Mouse (Mus musculus): Measurements from ENCODE around the gene Akr1a1. TPM values are rescaled to one million over a fixed set of nuclear protein-coding genes. Genes with fewer than 3 reads are reported as not detected.
A peak's percentile ranks its signal among the peaks of the same experiment; 100 is the strongest.
"Not testable (repeated sequence)": the region's sequence is repeated elsewhere in the genome, so short reads cannot be mapped to it uniquely, and the experiment has no call there.

Akr1a1 gene
- 100 to 1,000 TPM; 169 to 180 TPM for total RNA-seq (2021)
- long read RNA-seq, experiment 1, transcript Akr1a1-201 (9 exons, 1,420 nt), result major isoform, 92 of 108 reads
- long read RNA-seq, experiment 1, partial matches to known transcripts, result 14 of 108 reads
- long read RNA-seq, experiment 1, other reads (novel, unspliced or antisense), result 2 of 108 reads
- long read RNA-seq, experiment 2, transcript Akr1a1-201 (9 exons, 1,420 nt), result major isoform, 139 of 154 reads
- long read RNA-seq, experiment 2, partial matches to known transcripts, result 14 of 154 reads
- long read RNA-seq, experiment 2, other reads (novel, unspliced or antisense), result 1 of 154 reads

DNA sequence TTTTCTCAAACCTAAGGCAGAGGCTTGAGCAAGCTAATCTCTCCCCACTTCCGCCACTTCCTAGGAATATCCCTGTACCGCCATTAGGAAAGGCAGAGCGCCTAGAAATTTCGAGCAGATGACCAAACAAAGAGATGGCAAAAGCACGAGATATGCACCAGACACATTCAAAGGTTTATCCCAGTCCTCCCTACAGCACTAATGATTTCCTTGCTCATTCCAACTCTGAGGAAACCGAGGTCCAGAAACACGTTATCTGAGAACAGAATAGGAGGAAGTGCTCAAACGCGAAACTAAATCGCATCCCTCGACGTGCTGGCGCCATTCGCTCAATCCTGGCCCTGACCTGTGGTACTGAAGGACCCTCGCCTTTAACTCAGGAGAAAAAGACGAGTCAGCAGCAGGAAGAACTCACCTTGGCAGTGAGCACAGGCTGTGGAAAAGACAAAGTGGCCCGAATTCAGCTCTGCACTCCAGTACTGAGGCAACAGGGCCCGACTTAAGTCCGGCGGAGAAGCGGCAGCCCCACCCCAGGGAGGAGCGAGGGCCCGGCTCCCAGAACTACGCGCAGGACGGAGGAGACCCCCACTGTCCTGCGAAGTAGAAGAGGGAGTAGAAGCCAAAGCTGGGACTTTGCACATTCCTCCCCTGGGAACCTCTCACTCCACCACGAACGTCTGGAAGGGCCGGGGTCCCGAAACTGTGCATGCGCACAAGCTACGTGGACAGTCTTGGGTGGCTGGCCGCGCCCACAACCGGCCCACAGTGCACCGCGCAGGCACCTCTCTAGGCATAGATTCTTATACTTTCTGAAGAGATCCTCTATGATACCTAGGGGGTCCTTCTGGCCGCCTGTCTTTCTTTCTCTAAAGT, at the start of gene Akr1a1:
TSS of gene Akr1a1 (minus strand) at position 757 of the 873 bp plus-strand sequence.
- intact Hi-C loops (cut with DNase I), result no loop called here
- DNase-seq, result peak; percentile 89 to 91

DNA sequence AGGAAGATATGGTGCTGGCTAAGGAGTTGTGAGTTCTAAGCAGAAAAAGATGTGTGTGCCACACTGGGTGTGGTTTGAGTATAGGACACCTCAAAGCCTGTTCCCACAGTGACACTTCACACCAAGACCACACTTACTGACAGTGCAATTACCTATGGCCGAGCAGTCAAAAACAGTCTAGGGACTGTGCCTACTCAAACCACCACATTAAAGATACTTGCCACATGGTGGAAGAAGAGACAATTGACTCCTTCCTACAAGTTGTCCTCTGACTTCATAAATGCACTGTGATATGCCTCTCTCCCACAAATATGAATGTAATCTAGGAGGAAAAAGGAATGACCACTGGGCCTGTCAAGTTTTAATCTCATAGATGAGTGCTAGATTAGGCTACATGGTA, 49.5 kb upstream of the Akr1a1 start:
- intact Hi-C loops (cut with DNase I), result no loop called here
- DNase-seq, result no peak

DNA sequence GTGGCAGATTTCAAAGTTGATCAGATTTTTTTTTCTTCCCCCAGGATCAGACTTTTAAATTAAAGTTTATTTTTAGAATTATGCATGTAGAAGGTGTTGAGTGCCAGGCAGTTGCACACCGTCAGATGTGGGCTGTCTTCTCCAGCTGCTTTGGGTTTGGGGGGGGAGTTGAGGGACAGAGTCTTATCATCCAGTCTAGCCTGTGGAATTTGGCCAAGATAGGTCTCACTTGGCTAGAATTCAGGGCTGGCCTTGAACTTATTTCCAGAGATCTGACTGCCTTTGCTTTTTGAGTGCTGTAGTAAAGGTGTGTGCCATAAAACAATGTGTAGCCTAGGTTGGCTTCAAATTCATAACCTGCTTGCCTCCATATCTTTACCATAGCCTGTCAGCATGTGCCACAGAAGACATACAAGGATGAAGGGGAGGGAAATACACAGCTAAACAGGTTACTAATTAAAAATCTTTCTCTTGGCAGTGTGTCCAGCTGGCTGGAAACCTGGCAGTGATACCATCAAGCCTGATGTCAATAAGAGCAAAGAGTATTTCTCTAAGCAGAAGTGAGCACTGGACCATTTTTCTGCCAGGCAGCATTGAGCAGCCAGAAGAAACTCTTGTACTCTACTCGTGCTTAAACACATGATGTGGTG, 47.3 kb upstream of the Akr1a1 start:
- no peak for DNase-seq
- intact Hi-C loops (cut with DNase I), result no loop called here

DNA sequence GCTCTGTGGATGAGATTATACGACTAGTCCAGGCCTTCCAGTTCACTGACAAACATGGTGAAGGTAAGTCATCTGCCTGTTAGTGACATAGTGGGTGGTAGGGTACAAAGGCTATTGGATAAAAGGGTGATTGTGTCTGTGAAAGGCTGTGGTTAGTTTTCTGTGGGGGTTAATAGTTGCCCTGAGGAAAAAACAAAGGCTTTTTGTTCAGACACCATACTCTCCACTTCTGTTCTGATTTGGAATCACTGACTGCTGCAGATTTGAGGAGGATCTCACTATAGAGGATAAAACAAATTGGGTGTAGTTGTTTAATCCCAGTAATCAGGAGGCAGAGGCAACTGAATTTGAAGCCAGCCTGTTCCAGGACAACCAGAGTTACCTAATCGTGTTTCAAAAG, 42.3 kb upstream of the Akr1a1 start:
- intact Hi-C loops (cut with DNase I), result no loop called here
- no peak for DNase-seq

DNA sequence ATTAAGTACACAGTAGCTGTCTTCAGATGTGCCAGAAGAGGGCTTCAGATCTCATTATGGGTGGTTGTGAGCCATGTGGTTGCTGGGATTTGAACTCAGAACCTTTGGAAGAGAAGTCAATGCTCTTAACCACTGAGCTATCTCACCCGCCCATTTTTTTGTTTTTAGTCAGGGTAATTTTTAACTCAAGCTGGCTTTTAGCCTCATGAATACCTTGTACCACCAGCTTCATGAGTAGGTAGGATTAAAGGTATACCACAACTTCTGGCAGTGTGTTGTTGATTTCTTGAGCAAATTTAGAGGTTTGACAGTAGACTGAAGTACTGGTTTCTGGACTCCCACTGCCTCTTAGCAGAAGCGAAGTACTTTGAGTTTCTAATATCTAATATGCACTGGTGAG, 40.7 kb upstream of the Akr1a1 start:
- no peak for DNase-seq
- intact Hi-C loops (cut with DNase I), result no loop called here

DNA sequence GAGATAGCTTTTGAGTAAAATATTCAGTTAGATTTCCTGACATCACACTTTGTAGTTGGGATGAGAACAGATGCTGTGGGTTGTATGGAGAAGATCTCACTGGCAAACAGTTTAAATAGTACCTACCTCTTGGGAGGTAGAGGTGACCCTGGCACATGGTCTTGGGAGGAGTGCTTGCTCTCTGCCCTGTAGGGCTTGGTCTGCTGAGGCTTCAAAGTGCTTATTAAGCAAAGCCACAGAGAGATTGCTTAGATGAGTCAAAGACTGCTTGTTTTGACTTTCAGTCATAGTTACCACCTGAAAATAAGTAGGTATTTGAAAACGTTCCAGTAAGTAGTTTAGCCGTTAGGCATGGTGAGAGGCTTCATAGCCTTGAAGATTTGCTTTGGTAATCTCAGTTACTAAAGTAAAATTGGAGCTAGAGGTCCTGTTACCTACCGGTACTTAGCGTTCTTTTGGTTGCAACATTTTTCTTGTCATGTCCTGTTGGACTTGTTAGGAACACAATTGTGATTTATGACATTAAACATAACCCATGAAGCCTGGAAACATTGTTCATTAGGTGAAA, 37.9 kb upstream of the Akr1a1 start:
- intact Hi-C loops (cut with DNase I), result loop anchor here (5.0 kb wide), 1 partner anchor 42 kb away; no protein-coding TSS in a partner anchor
- DNase-seq, result no peak

DNA sequence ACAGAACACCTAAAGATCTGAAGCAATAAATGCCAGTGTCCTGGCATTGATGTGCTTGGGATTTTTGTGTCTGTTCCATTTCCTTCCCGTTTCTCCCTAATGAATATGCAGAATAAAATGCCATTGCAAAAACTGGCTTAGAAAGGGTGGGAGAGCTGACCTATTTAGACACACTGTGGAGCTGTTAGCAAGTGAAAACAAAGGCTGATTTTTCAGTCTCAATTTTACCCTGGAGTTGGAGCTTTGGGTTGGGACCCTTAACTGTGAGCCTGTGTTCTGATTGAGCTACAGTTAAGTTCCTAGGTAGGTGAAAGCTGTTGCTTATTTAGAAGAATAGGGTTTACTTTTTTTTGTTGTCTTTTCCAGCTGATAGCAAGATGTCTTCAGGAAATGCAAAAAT, 35.6 kb upstream of the Akr1a1 start:
- intact Hi-C loops (cut with DNase I), result loop anchor here (5.0 kb wide), 1 partner anchor 40 kb away; no protein-coding TSS in a partner anchor
- no peak for DNase-seq

DNA sequence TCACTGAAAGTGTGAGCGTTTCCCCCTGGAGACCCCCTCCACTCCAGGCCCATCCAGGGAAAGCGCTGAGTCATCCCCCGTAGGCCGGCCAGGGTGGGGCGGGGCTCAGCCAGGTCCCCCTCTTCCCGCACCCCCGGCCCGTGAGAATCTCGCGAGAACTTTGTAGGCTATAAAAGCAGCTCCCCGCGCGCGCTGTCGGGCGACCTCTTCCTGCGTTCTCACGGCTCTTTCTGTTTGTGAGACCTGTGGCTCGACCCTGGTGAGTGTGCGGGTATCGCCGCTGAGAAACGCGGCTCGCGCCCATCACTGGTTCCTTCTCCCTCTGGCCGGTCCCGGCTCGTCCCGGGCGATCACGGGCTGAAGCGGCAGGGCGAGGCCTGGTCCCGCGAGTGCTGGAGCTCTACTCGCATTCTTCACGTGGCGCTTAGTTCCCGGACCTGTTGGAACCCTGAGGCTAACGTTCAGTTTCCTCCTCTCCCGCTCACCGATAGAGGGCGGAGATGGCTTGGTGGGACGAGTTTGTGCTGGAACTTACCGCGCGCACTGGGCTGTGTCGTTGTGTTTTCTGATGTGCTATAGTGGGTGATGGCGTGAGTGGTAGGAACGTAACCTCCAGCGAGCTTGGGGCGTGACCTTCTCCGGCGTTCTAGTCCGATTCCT, 34.1 kb upstream of the Akr1a1 start, which contains the start of gene Prdx1:
TSS of gene Prdx1 (plus strand) at position 143 of the 660 bp plus-strand sequence.
- peak; percentile 96 to 98 for DNase-seq
- intact Hi-C loops (cut with DNase I), result loop anchor here (5.0 kb wide), 1 partner anchor 38 kb away; no protein-coding TSS in a partner anchor

DNA sequence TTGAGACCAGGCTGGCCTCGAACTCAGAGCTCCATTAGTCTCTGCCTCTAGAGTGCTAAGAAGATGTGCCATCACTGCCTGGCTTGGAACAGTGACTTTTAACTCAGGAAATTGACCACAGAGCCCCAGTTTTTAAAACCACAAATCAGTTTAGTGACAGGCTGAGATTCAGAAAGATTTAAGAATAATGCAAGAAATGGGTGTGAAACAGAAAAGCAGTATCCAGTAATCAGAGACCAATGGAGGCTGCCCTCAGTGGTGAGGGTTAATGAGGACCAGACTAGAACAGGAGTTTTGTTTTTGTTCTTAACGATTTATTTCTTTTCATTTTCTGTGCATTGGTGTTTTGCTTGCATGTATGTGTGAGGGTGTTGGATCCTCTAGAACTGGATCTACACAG, 33.2 kb upstream of the Akr1a1 start:
- intact Hi-C loops (cut with DNase I), result loop anchor here (5.0 kb wide), 1 partner anchor 37 kb away; no protein-coding TSS in a partner anchor
- no peak for DNase-seq

DNA sequence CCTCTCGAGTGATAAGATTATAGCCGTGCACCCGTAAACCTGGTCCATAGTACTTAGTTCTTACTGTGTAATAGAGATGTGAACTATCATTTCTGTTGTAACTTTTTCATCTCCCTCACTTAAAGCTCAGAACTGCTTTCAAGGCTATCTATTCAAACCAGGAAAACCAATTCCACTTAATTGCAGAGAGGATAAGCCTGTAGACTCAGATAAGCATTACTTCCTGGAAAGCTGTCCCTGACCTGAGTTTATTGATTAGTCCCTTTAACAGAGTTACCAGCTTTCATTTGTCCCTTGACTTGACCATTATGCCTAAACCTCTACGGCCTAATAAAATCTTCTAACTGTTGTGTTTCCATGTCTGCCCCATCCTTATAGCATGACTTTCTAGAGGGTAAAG, 32.5 kb upstream of the Akr1a1 start:
- intact Hi-C loops (cut with DNase I), result no loop called here
- DNase-seq, result no peak

DNA sequence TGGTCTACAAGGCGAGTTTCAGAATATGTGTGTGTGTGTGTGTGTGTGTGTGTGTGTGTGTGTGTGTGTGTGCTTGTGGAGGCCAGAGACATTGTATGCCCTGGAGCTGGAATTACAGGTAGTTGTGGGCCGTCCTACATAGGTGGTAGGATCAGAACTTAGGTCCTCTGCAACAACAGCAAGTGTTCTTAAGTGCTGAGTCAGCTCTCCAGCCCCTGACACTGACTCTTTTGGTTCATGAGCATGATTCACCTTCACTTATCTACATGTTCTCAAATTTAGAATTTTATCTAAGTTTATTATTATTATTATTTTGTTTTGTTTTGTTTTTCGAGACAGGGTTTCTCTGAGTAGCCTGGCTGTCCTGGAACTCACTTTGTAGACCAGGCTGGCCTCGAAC, 29.0 kb upstream of the Akr1a1 start:
- intact Hi-C loops (cut with DNase I); DNase-seq: not testable (repeated sequence)

DNA sequence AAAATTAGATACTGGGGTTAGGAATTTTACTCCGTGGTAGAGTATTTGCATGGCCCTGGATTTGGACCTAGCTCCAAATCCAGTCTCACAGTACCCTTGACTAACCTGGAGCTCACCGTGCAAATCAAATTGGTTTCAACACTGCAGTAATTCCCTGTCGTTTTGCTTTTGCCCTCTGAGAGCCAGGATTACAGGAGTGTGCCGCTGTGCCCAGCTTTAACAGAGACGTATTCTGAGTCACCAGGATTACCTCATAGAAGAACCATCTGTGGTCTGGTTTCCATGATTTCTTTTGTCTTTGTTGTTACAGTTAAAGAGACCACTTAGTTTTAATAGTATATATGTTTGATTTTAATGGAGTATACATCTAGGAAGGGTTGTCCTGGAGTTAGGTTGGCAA, 27.7 kb upstream of the Akr1a1 start:
- no peak for DNase-seq
- intact Hi-C loops (cut with DNase I), result loop anchor here (5.0 kb wide), 1 partner anchor 107 kb away; no protein-coding TSS in a partner anchor

DNA sequence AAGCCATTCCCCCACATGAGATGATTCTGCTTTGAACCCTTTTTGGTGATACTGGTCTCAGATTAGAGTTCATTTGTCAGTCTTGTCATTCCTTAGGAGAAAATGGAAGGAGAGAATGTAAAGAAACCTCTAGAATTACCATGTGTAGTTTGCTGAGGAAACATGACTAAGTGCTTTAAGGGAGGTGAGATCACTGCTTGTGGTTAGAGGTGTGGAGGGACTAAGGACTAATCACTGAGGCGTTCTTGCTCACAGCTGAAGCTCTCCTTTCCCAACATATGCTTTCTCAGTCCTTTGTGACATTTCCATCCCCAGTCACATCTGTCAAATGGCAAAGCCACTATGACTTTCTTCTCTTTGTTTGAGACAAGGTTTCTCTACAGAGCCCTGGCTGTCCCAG, 26.3 kb upstream of the Akr1a1 start:
- intact Hi-C loops (cut with DNase I), result loop anchor here (5.0 kb wide), 1 partner anchor 106 kb away; no protein-coding TSS in a partner anchor
- no peak for DNase-seq

DNA sequence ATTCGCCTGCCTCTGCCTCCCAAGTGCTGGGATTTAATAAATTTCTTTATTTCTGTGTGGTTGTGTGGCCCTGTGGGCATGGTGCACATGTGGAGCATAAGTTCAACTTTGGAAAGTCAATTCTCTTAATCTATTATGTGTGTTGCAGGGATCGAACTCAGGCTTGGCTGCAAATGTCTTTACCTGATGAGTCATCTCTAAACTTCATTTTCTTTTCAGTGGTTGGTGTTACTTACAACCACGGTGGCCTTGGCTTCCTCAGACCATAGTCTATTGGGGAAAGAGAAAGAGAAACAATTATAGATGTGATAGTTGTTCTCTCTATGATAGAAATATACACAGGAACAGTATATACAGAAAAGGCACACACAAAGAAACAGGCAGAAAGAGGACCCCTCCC, 24.5 kb upstream of the Akr1a1 start:
- intact Hi-C loops (cut with DNase I), result loop anchor here (5.0 kb wide), 1 partner anchor 104 kb away; no protein-coding TSS in a partner anchor
- DNase-seq, result no peak

DNA sequence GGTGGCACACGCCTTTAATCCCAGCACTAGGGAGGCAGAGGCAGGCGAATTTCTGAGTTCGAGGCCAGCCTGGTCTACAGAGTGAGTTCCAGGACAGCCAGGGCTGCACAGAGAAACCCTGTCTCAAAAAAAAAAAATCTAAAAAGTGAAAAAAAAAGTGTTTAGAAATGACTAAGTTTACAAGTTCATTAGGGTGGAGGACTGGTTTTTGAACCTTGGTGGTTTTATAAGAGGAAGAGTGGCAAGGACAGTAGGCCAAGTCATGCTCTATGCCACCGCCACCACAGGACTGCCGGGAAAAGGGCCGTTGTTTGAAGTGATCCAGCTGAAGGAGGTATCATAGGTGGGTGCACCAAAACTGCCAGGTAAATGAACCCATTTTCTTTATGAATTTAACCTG, 23.3 kb upstream of the Akr1a1 start:
- intact Hi-C loops (cut with DNase I), result loop anchor here (5.0 kb wide), 1 partner anchor 102 kb away; no protein-coding TSS in a partner anchor

DNA sequence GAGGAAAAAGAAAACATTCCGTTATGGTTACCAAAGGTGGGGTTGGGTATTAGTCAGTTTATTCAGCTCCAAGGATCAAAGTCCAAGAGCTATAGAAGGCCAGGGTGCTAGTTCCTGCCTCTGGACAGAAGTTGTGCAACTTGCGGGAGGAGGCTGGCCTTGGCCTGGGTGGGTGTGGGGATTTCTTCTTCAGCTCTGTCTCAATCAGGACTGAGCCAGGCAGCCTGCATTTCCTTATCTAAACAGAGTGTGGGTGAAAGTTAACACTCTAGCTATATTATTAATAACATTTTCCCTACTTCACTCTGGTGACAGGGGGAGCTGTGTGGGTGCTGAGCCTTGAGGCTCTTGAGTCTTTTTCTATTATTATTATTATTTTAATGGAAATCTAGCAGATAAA, 21.3 kb upstream of the Akr1a1 start:
- intact Hi-C loops (cut with DNase I), result no loop called here
- DNase-seq, result no peak

More for the DNA sequence above, 23.3 kb upstream of the Akr1a1 start:
- not testable (repeated sequence) for DNase-seq

DNA sequence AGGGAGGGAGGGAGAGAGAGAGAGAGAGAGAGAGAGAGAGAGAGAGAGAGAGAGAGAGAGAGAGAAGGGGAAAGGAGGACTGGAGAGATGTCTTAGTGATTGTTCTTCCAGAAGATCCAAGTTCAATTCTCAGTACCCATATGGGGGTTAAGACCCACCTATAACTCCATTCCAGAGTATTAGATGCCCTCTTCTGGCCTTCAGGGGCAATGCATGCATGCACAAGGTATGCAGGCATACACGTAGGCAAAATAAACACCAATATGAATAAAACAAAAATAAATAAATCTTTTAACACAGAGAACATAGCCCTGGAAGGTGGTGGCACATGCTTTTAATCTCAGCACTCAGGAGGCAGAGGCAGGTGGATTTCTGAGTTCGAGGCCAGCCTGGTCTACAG, 17.8 kb upstream of the Akr1a1 start:
- DNase-seq, result no peak
- intact Hi-C loops (cut with DNase I), result no loop called here

DNA sequence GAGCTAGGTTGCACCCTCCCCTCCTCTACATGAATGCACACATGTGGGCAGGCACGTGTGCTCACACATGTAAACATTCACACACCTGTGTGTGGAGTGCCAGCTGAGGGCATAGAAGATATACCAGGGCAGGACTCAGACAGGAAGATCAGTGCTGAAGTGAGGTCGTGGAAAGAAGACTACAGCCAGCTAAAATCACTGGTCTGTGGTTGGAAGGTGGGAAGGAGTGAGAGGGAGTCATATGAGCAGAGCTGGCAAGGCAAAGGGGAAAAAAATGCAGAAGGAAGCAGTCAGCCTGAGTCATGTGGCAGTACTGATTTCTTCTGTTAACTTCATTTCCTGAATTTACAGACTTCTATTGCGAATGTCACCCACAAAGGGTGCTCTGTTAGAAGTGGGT, 16.7 kb upstream of the Akr1a1 start:
- intact Hi-C loops (cut with DNase I), result no loop called here
- no peak for DNase-seq

DNA sequence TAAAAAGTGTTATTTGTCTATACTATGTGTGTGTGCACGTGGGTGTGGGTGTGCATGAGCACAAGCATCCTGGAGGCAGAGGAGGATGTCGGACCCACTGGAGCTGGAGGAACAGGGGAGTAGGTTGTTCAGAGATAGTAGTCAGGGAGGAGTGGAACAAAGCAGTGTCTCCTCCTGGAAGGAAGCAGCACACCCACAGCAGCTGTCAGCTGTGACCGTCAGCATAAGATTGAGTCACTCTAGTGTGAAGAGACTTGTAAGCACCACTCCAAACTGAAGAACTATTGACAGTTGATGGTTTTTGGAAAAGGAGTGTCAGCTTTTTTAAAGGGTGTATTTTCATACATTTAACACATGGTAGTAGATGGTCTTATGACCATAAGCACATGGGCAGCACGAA, 15.1 kb upstream of the Akr1a1 start:
- no peak for DNase-seq
- intact Hi-C loops (cut with DNase I), result no loop called here

DNA sequence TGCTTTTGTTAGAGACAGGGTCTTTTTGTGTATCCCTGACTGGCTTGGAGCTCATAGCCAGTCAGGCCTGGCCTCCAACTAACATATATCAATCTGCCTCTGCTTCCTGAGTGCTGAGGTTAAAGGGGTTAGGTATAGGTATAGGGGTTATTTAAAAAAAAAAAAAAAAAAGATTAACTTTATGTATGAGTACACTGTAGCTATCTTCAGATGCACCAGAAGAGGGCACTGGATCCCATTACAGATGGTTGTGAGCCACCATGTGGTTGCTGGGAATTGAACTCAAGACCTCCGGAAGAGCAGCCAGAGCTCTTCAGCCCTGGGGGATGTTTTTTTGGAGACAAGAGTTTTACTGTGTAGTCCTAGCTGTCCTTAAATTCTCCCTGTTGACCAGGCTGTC, 10.5 kb upstream of the Akr1a1 start:
- no peak for DNase-seq
- intact Hi-C loops (cut with DNase I), result no loop called here
